Mouse (Mus musculus) erythroblast, adult 5-6 weeks (primary cell): ENCODE data around the gene Tprgl. TPM values are rescaled to one million over a fixed set of nuclear protein-coding genes. Genes with fewer than 3 reads are reported as not detected.

Experiments used
- ATAC-seq: replicated peaks from 2 replicates; pipeline ENCODE4 v1.8.0; 2016; ENCODE audit warnings: moderate number of reproducible peaks, mild to moderate bottlenecking, moderate TSS enrichment, inconsistent platforms; ENCODE audit not compliant: poor library complexity, low FRiP score, severe bottlenecking
- total RNA-seq, 2 experiments: library from RNA; stranded (forward) in 1 of 2; stranded (reverse) in 1 of 2; fragments of 150-400 nt in 1 of 2; fragments of 200-764, 138-1000 nt in 1 of 2; gene quantifications; 2 replicates each; pipeline versions ENCODE4 v1.2.3 to v1.2.4; 2015 to 2017; ENCODE audit warnings: low replicate concordance in 2 of 2

Tprgl gene
- total RNA-seq, 2 experiments from 2014 or later, result 115 to 117 TPM

- no peak for ATAC-seq
These were observed 6.6 kb upstream of the Tprgl start for GRCm38 (mm10) chr4:154167053-154167452.

DNA sequence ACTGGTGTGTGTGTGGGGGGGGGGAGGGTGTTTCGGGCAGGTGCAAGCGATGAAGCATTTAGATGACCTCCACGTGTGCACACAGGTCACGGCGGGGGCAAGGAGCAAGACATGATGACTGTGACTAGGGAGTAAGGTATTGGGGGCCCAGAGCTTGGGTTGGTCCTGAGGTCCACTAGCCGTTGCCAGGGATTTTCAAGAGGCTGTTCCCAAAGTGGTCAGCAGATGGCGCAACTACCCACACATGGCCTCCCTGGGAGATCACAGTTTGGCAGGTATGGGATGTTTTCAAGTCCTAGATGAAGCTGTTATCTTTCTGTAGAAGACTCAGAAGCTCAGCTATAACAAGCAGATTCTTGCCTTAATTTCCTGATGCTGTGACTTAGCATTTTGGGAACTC, 2.8 kb upstream of the Tprgl start:
- ATAC-seq, result 0 out of 2 replicates have a peak, but pooled peaks have one; percentile 17

DNA sequence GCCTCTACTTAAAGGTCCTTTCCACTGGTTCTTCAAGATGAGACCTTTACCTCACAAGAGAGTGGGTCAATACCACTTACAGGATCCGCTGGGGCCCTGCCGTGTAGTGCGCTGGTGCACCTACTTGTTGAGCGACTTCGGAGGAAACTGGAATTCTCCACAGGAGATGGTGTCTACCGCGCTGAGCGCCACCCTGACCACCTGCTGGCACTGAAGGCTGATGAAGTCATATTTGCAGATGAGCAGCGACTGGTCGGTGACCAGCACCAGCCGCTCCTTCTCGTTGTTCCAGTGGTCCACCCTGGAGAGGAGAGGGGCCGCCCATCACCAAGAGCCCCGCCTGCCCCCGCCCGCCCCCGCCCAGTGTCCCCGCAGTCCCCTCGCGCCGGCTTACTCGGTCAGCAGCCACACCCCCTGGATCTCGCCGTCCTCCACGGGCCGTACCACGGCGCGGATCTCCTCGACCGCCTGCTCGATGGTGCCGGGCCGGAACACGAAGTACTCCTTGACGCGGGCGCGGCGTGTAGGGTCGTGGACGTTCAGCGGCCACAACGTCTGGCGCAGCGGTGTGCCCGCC, 417 bp downstream of the Tprgl start:
- peak; percentile 10; the same call in 1 of the 2 replicates for ATAC-seq

DNA sequence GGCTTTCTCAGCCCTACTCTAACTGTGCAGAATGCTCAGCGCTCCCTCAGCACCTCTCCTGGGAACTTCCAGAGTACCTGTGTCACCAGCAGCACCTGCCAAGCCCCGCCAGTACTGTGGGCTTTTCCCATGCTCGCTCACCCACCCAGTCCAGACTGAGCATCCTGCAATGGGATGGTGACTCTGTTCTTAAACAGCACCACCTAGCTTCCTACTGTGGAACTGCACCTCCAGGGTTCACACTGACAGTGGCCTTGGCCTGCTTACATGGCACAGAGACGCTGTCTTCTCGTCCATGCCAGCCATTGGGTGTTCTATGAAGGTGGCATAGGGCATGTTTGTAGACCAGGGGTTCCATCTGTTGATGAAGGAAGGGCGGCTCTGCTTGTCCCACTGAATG, 1.5 kb downstream of the Tprgl start:
- ATAC-seq, result peak; percentile 47

- ATAC-seq, result no peak
These were observed 2.4 kb downstream of the Tprgl start for GRCm38 (mm10) chr4:154157970-154158662.

DNA sequence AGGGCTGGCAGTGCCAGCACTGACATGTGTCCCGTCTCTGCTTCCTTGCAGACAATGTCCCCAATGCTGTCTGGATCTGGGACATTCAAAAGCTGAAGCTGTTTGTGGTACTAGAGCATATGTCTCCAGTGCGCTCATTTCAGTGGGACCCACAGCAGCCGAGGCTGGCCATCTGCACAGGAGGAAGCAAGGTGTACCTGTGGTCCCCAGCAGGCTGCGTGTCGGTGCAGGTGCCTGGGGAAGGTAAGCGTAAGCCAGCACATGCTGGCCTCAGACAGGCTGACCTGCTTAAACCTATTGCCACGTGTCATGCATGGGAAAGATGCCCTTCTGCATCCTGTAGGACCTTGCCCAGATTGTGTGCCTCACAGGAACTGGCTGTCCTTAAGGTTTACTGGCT, 4.4 kb downstream of the Tprgl start:
- no peak for ATAC-seq

- ATAC-seq, result no peak
These were observed 6.4 kb downstream of the Tprgl start for GRCm38 (mm10) chr4:154154104-154154503.

DNA sequence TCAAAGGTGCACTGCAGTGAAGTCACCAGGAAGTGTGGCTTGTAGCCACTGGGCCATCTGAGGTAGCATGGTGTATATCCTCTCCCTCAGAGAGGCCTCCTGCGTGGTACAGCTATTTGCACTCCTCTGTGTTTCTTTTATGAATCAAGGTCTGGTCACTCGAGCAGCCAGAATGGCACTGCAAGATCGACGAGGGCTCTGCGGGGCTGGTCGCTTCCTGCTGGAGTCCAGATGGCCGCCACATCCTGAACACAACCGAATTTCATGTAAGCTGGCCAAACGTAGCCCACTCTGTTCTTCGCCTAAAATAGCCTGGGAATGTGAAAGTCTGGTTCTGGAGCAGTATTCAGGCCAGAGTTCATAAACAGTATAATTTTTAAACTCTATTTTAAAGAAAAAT, 14.1 kb downstream of the Tprgl start:
- ATAC-seq, result no peak

DNA sequence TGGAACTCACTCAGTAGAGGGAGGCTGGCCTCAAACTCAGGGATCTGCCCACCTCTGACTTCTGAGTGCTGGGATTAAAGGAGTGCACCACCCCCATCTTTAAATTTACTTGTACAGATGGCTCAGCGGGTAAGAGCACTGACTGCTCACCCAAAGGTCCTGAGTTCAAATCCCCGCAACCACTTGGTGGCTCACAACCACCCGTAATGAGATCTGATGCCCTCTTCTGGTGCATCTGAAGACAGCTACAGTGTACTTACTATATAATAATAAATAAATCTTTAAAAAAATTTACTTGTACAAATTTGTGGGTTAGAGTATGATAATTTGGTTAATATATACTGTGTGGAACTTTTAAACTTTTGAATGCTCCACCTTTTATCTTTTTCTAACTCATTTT, 15.8 kb downstream of the Tprgl start:
- no peak for ATAC-seq

GRCm38 (mm10) chr4:154142211-154143040, 18.0 kb downstream of the Tprgl start, which contains the start of gene Wrap73:
Gene Wrap73, plus strand, starts transcription at chr4:154142372.
- peak; percentile 97 for ATAC-seq

DNA sequence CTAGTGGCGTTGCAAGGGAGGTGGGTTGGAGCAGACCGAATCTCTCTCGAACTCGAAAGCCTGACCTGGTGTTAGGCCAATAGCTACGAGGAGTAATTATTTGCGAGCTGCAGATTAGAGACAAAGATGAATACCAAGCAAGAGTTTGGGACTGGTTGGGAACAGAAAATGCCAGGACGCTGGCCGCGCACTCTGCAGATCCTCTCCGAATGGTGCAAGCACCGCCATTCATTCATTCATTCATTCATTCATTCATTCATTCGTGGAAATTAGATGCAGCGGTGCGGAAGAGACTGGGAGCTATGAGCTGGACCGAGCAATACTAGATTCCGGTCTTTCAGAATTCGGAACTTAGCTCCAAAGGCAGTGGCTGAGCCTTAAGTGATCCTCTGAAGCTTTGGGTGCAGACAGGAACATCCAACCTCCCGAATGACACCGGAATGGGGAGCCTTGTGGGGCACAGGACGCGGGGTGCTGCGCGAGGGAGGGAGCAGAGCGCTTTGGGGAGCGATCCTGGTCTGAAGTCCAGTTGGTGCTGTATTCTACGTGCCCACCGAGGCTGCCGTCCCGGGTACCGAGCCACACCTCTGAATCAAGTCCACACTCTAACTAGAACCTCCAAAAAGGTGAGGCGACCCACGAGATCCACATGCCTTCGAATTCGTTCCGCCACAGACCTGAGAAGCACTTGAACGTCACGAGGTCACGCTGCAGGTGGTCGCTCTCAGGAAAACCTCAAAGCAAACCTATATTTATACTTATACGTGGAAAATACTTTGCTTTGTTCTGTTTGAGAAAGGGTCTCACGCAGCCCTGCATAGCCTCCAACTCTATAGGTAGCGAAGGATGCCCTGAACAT, 19.2 kb downstream of the Tprgl start:
- ATAC-seq, result no peak

DNA sequence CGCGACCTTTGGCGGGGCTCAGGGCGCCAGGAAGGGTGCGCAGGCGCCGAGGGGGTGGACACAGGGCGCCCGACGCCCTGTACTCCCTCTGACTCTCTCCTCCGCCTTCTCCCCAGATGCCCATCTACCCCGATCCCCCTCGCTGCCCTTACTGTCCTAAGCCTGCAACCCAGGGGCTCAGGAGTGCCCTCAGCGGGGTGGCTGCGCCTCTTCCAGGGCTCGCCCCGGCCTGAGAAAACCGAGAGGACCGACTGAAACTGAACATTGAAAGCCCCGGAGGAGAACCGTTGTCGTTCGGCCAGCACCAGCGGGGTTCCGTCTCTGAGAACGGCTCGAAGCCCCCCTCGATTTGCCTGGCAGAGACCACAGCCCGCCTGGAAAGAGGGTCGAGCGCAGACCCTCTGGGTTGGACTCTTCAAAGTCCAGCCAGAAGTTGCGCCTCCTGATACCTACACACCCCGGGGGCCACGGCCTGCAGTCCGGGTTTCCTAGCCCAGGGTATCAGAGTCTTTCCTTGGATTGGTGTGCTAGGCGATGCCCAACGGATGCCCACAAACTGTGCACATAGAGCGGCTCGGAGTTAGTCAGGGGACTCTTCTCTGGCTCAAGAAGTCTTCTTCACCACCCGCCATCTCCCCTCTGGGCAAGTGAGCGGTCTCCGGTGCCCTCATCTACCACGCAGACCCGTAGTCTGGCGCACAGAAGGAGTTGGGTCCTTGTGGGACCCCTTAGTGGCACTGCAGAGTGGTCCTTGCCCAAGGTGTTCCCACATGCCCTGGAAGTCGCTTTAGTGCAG, 20.1 kb downstream of the Tprgl start:
- ATAC-seq, result no peak

DNA sequence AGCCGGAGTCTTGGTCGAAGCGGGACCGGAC, 20.5 kb downstream of the Tprgl start, which contains the start of gene Trp73:
Gene Trp73, minus strand, starts transcription at position 27 of the 31 bp plus-strand sequence.
- no peak for ATAC-seq

- ATAC-seq, result no peak
These were observed 20.7 kb downstream of the Tprgl start for GRCm38 (mm10) chr4:154139671-154140181.

- ATAC-seq, result no peak
These were observed 23.3 kb downstream of the Tprgl start for GRCm38 (mm10) chr4:154137139-154137538.

DNA sequence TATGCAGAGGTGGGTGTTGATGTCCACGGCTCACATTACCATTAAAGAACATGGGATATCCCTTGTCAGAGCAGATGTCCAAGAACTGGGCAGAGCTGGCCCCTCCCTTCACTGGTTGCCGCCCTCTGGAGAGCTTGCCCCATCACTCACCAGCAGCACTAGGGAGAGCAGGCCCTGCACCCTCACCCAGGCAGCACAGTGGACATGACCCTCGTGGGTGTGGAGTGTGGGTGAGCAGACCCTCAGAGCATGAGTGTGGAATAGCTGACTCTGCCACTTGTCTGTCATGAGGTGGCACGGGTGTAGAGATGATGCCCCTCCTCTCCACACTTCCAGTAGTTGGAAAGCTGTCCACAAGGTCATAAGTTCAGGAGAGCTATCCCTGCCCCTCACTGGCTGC, 25.7 kb downstream of the Tprgl start:
- peak; percentile 59; the same call in 1 of the 2 replicates for ATAC-seq

DNA sequence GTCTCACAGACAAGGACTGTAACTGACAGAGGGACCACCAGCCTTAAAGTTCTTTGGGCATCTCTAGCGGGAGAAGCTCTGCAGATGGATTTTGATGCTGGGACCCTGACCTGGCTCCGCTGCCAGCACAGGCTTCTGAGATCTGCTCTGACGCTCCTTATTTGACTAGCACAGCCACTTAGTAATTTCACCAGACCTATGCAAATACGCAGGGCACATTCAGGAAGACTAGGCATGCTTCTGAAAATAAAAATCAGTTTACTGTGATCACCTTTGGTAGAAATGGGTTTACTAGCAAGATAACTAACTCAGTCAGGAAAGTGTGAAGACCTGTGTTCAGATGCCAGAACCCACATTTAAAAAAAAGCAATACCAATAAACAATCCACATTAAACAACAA, 28.6 kb downstream of the Tprgl start:
- no peak for ATAC-seq

DNA sequence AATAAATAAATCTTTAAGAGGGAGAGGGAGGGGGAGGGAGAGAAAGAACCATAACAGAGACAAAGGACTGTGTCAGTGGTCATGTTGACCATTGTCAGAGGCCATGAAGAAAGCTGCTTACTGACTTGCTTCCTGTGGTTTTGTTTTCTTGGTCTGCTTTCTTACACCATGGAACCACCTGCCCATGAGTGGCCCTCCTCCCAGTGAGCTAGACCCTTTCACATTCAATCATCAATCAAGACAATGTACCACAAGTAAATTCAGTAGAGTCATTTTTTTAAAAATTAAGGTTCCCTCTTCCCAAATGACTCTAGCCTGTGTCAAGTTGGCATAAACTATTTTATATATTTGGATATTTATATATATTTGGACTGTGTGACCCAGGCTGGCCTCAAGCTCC, 30.5 kb downstream of the Tprgl start:
- ATAC-seq, result no peak

DNA sequence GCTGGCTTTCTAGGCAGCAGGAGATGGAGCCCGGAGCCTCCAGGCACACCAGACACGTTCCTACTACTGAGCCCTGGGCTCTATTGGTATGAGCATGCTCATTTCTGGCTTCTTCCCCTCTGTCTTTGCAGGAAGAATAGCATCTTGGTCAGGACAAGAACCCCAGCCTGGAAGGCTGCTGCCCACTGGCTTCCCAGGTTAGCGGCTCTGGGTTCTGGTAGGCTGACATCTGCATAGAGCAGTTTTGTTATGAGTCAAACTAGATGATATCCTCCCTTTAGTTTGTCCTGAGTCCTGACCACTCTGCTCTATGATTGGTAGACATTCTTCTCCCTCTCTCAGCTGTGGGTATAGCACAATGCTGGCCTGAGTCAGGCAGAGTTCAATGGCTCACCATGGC, 33.2 kb downstream of the Tprgl start:
- ATAC-seq, result no peak

DNA sequence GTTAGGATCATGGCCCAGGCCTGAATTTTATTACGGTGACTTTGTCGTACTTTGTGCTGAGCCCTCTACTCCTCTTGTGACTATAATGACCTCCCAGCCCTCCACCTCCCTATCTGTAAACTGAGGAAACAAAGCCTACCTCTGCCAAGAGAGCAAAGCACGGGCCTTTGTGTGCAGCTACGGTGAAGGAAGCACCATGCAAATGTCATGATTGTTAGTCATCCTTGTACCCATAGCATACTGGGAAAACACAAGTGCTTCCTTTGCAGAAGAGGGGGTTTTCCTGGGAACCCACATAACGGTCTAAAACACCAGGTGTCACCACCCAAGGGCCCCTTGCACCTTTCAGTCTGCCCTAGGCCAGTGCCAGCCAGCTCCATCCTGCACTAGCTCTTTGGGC, 35.3 kb downstream of the Tprgl start:
- ATAC-seq, result no peak
